16 mouse cellular contexts compared by ENCODE assay signal in genomic region chr1:90509371-90509770, GRCm38 (mm10).
DNase-seq lines count a peak whose midpoint lies in the region; ATAC-seq and TF ChIP-seq lines count a peak whose summit lies in the region.
"Had no signal": no experiment of that assay in that cellular context is flagged by ENCODE, and none has a peak within 500 bp of the region (broad histone marks: within the 10 kb centered on the region; RNA-seq: fewer than 3 reads in every experiment).

No protein-coding gene starts in this region.

- H3K4me1 ChIP-seq in heart, adult 2 months (ENCODE audit: control insufficient read depth, insufficient read depth, low read length), result peaks cover 3% of the 10 kb centered on the region
- peaks cover 14% of the 10 kb centered on the region for H3K4me1 ChIP-seq in heart, embryonic 12.5 days (replicated peaks)
- H3K4me1 ChIP-seq in brown adipose tissue, adult 24 weeks (ENCODE audit: control insufficient read depth, insufficient read depth, insufficient read length, low read length), result no peaks in the 10 kb centered on the region

- TF ChIP-seq CTCF in heart, adult 2 months (IDR thresholded peaks at IDR 0.05), result no peak

- ATAC-seq in heart, embryonic 12.5 days (ENCODE audit: insufficient number of reproducible peaks, low FRiP score), result no peak
- ATAC-seq: CD4-positive, CD25-positive, alpha-beta regulatory T cell, adult 4 months; forebrain, embryonic 16.5 days; liver, postnatal 0 days; midbrain, embryonic 16.5 days had no signal

- no peak overlapping the region for H3K4me3 ChIP-seq in heart, adult 2 months
- no peak overlapping the region for H3K4me3 ChIP-seq in heart, embryonic 12.5 days
- H3K4me3 ChIP-seq in brown adipose tissue, adult 24 weeks (ENCODE audit: insufficient read depth, low read depth, low read length), result no peak overlapping the region
- H3K4me3 ChIP-seq: limb, embryonic 13.5 days had no signal

- H3K27ac ChIP-seq in heart, adult 2 months, result peak overlapping the region; percentile 47
- no peak overlapping the region for H3K27ac ChIP-seq in heart, embryonic 12.5 days (ENCODE audit: poor library complexity, severe bottlenecking)
- 0 out of 2 replicates have a peak overlapping the region, but pooled peaks have one; percentile 19 for H3K27ac ChIP-seq in brown adipose tissue, adult 24 weeks (replicated peaks; ENCODE audit: low read depth, low read length)
- H3K27ac ChIP-seq: limb, embryonic 13.5 days had no signal

- H3K9me3 ChIP-seq in heart, embryonic 12.5 days (replicated peaks), result no peaks in the 10 kb centered on the region

- DNase-seq in heart, adult 2 months, result peak in 1 of 2 experiments; percentile 37
- DNase-seq in layer of hippocampus, adult 9-10 months (ENCODE audit: low spot score), result peak; percentile 25
- no peak for DNase-seq in layer of hippocampus, adult 9-11 months
- DNase-seq in NIH3T3 (ENCODE audit: low read depth), result peak; percentile 59
- DNase-seq in spleen, adult 12 weeks (ENCODE audit: low spot score), result no peak
- DNase-seq: adrenal gland, postnatal 14 days; cerebellum, postnatal 14 days; kidney, adult 9 months; liver, postnatal 0 days; right cerebral cortex, postnatal 14 days had no signal

- no peak for TF ChIP-seq EP300 in heart, adult 2 months (IDR thresholded peaks at IDR 0.05; ENCODE audit: insufficient read depth, low read depth, low read length)

- no peak overlapping the region for H3K4me2 ChIP-seq in heart, embryonic 12.5 days
- H3K4me2 ChIP-seq: limb, embryonic 13.5 days had no signal

- intact Hi-C loops in heart, adult 2 months (cut with DNase I), result no loop called here

- H3K36me3 ChIP-seq in heart, adult 2 months (ENCODE audit: control insufficient read depth, insufficient read depth, low read length), result no peaks in the 10 kb centered on the region
- no peaks in the 10 kb centered on the region for H3K36me3 ChIP-seq in heart, embryonic 12.5 days
- H3K36me3 ChIP-seq: limb, embryonic 13.5 days had no signal

- no peaks in the 10 kb centered on the region for H3K79me2 ChIP-seq in heart, adult 2 months (replicated peaks; ENCODE audit: control insufficient read depth, insufficient read depth, low read length)

- TF ChIP-seq POLR2A in heart, adult 2 months (IDR thresholded peaks at IDR 0.05; ENCODE audit: insufficient read depth, low read depth, low read length), result no peak

- H3K27me3 ChIP-seq in heart, adult 2 months (ENCODE audit: control insufficient read depth, insufficient read depth, low read length), result no peaks in the 10 kb centered on the region
- H3K27me3 ChIP-seq in heart, embryonic 12.5 days (replicated peaks), result no peaks in the 10 kb centered on the region
- H3K27me3 ChIP-seq: limb, embryonic 13.5 days had no signal

- H3K9ac ChIP-seq in heart, adult 2 months (ENCODE audit: low read depth, low read length), result no peak overlapping the region
- H3K9ac ChIP-seq in heart, embryonic 12.5 days, result no peak overlapping the region
- H3K9ac ChIP-seq: limb, embryonic 13.5 days; liver, postnatal 0 days had no signal

- WGBS in heart, adult 2 months, result 70% methylated on average over 7 of the region's 7 CpGs
- WGBS in heart, embryonic 12.5 days, result 64% methylated on average over 7 of the region's 7 CpGs

Comparison
In these comparisons a context has a peak if more than half of its experiments do, and no peak if none do; other contexts are left out.
1. DNase-seq: peak in layer of hippocampus, adult 9-10 months (single experiment) and NIH3T3 (single experiment); none in layer of hippocampus, adult 9-11 months (single experiment) and spleen, adult 12 weeks (single experiment).